Mouse (Mus musculus) adrenal gland (tissue): ENCODE measurements around the gene Serpina3i.
"Not testable (repeated sequence)": the region's sequence is repeated elsewhere in the genome, so short reads cannot be mapped to it uniquely, and the experiment has no call there.

ENCODE experiments used
- intact Hi-C: fragments of 180-260 bp; cut with DNase I; formaldehyde crosslinking; loops from one replicate; pipeline ENCODE4 v1.15.1; 2025
- long read RNA-seq, 2 experiments: library from polyadenylated mRNA; unstranded; transcript quantifications; one replicate each; pipeline ENCODE4 v2.0.0; 2020; ENCODE audit warnings: borderline replicate concordance in 1 of 2; ENCODE audit not compliant: insufficient replicate concordance in 1 of 2

The Serpina3i gene
- long read RNA-seq, experiment 1, result 0 reads
- long read RNA-seq, experiment 2, result 0 reads

DNA sequence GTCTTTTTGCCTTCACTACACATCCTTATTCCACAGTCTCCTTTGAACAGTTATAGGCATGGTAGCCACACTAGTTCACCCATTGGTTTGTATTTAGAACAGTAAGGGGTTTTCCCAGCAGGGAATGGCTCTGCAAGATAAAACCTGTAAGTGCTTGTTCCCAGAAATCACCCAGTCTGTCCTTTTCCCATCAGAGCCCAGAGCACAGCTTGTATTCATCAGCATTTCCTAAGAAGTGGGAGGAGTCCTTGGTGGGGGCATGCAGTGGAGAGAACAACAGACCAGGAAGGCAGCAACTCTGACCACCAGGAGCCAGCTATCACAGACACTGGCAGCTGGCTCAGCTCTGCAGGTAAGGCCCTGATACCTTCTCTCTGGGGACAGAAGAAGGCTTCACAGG, at the start of gene Serpina3i:
Gene Serpina3i (plus strand): TSS at position 260 of the 400 bp plus-strand sequence.
- intact Hi-C loops, result no loop called here

DNA sequence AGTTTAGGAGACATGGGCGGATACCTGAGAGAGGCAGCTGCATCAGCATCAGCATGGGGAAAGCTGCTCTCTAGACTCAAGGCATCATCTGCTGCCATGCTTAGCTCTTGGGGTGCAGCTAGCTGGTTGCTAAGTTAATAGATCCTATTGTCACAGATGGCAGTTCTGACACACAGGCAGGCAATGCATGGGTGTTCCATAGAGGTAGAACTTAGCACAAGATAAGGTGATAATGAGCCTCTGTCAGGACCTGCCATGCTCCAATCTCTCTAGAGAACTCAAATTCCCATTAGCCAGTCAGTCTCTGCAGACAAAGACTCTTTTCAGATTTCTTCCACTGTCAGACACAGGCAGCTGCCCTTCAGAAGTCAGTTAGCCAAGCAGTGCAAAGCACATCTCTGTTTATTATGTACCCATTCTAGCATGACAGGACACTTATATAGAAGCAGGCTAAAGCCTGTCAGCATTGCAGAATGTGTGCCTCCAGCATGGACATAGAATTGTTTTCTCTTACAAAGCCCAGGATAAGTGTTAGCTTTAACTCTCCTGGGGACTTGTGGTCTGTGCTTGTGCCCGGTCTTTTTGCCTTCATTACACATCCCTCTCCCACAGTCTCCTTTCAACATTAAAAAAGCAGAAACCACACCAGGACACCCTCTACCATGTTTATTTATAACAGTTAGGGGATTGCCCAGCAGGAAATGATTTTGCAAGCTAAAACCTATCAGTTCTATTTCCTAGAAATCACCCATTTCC, 49.1 kb upstream of the Serpina3i start:
- intact Hi-C loops, result no loop called here

- intact Hi-C loops, result no loop called here
These were observed 48.5 kb upstream of the Serpina3i start, which contains the start of gene Serpina3f for GRCm38 (mm10) chr12:104214445-104214753. Serpina3f (plus strand) TSS chr12:104214544.

DNA sequence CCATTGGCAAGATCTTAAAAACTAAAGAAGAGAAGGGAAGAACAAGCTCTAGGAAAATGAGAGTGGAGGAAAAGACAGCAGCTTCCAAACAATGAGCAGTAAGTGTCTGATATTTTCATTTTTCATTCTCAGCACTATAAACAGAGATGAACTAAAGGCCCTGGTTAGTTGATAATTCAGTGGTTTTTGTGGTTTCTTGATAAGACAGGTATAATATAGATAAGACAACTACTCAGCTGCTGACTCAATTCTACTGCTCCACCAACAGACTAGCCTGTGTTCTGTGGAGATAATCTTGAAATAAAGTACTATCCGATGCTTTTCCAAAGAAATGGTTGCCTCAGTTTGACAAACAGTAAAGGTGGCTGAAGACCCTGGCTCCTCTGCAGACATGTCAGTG, 47.7 kb upstream of the Serpina3i start:
- intact Hi-C loops, result no loop called here

- intact Hi-C loops, result no loop called here
These were observed 41.3 kb upstream of the Serpina3i start for GRCm38 (mm10) chr12:104221616-104222015.

- intact Hi-C loops, result no loop called here
These were observed 39.2 kb upstream of the Serpina3i start for GRCm38 (mm10) chr12:104223690-104224089.

- intact Hi-C loops, result no loop called here
These were observed 38.2 kb upstream of the Serpina3i start for GRCm38 (mm10) chr12:104224598-104225300.

DNA sequence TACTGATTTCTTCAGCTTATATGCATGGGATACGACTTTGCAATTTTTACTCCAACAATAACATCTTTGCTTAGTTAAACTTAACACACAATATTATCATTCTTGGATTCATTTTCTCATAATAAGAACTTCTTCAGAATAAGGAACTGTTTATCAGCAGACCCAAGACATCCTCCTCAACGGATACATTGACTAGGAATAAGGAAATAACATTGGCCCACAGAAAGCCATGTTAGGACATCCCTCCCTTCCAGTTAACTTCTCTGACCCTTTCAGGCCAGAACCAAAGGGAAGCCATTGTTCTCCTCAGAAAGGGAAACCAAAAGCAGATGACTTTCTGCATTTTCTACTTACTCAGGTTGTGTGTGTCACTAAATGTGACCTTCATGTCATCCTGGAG, 32.2 kb upstream of the Serpina3i start:
- intact Hi-C loops, result no loop called here

GRCm38 (mm10) chr12:104235915-104236314, 27.0 kb upstream of the Serpina3i start, which contains the start of gene Serpina3g:
Serpina3g (plus strand) TSS chr12:104236245.
- intact Hi-C loops, result no loop called here

- intact Hi-C loops, result not testable (repeated sequence)
These were observed 24.9 kb upstream of the Serpina3i start for GRCm38 (mm10) chr12:104238048-104238447.

DNA sequence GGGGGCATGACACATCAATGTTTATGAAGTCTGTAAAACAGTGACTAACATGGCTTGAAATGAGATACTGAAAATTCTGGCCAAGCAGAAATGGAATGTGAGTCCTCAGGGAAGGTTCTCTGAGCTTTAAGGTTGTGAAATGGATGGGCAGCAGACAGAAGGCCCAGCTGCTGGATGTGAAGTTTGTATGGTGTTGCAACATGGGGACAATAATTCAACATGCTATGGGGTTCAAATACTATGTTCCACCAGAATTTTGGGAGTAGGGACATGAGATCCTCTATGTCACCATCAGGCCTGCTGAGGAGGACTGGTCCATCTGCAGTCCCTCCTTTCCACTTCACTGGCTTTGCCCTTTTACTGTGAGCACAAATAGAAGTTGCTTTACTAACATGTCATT, 19.6 kb upstream of the Serpina3i start:
- intact Hi-C loops, result no loop called here

DNA sequence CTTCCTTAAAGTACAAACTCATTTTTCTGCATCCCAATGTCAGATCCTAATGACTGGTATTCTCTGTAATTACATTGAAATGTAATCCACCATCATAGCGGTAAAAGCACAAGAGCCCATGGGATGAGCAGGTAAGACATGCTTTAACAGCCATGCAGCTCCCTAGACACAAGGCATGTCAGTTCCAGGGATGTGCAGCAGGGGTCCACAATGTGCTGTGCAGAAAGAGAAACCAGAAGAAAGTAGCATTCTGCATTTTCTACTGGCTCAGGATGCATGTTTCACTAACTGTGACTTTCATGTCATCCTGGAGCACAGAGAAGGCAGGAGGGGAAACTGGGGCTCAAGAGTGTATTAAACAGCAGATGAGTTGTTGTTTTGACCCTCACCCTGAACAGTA, 17.8 kb upstream of the Serpina3i start:
- intact Hi-C loops, result no loop called here

GRCm38 (mm10) chr12:104245595-104245994, 17.3 kb upstream of the Serpina3i start:
- intact Hi-C loops, result no loop called here

DNA sequence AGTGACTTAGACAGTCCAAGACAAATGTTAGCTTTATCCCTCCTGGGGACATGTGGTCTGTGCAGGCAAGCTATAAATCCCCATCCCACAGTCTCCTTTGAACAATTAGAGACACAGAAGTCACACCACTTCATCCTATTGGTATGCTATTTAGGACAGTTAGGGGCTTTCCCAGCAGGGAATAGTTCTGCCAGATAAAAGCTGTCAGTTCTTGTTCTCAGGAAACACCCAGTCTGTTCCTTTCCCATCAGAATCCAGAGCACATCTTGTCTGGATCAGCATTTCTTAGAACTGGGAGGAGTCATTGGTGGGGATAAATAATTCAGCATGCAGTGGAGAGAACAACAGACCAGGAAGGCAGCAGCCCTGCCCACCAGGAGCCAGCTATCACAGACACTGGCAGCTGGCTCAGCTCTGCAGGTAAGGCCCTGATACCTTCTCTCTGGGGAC, 15.3 kb upstream of the Serpina3i start:
- intact Hi-C loops, result no loop called here

DNA sequence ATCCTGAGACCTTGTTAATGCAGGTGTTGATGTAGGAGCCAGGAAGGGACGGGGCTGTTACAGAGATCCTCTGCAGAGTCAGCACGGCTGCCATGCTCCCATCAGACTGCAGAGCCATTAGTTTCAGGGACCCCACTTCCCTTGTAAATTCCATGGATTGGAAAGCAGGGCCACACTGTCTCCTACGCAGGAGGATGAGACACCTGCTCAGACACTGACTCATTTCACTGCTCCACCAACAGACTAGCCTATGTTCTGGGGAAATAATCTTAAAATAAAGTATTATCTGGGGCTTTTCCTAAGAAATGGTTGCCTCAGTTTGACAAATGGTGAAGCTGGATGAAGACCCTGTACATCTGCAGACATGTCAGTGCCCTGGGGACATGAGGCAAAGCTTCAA, 14.7 kb upstream of the Serpina3i start:
- intact Hi-C loops, result no loop called here

- intact Hi-C loops, result no loop called here
These were observed 1.9 kb upstream of the Serpina3i start for GRCm38 (mm10) chr12:104261041-104261440.

DNA sequence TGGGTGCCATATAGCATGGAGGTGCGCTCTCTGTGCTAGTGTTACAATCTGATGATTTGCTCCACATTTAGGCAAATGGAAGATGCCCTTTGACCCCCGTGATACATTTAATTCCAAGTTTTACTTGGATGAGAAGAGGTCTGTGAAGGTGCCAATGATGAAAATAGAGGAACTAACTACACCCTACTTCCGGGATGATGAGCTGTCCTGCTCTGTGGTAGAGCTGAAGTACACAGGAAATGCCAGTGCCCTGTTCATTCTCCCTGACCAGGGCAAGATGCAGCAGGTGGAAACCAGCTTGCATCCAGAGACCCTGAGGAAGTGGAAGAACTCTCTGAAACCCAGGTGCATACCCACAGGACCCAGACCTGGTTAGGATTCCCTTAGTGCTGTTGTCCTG, 3.5 kb downstream of the Serpina3i start:
- intact Hi-C loops, result no loop called here

DNA sequence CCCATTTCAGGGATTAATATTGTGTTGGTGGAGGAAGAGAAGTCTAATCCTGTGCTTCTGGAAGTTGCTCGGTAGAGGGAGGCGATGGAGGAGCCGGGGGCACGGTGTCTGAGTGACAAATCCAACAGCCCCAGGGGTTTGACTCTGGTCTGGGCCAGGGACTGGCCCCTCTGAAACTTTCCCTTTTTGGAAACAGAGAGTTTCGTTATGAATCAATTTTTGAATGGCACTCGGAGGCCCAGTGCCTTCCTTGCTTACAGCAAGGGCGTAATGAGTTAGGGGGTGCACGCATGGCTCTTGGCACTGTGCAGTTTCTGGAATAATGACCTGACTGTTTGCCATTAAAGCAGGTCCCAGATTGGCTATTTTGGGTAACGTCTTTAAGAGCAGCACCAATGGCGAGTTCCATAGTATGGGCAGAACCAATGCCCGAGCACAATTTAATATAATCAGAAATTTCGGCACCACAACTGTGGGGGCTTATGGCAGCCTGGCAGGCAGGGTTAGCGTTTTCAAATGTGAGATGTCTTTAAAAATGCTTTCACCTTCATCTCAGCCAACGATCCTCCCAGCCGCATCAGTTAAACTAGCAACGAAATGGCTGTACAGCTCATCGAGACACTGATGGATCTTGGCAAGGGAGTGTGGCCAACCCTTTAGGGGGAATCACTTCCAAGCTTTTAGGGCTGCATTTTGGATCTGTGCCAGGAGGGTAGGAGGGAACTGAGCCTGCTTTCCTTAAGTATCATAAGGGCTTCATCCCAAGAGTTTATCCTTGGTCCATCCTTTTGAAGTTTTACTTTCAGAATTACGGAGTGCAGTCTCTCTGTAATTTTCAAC, 15.5 kb downstream of the Serpina3i start:
- intact Hi-C loops, result no loop called here

DNA sequence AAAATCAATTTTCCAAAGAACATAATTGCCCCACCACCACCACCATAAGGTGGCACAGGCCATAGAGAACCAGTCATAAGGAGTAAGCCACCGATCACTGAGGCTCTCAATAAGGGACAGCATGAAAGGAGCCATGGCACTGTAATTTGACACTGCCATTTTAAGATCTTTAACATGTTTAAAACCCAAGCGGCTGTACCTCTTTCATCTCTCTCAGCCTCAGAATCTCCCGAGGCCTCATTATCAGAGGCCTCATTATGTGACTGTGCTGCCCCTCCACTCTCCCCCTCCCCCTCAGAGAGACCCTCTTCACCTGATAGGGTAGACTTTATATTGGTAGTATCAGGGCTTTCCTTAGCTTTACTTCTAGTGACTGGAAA, 16.1 kb downstream of the Serpina3i start:
- intact Hi-C loops, result no loop called here

DNA sequence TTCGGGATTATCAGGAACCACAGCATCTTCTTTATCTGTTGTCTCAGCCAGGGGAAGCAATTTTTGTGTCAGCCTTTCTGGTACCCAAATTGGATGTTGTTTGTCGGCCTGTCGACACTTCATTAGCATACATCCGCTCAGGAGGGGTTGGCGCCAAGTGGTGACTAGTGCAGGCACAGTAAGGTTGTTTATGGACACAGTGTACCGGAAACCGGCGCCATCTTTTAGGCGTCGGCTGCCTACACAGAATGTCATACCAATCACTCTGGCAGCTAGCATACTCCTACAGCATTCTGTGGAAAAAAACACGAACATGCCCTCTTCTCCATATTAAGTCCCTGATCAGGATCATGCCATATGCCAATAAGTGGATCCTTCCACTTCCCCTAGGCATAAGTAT, 20.5 kb downstream of the Serpina3i start:
- intact Hi-C loops, result no loop called here

- intact Hi-C loops, result no loop called here
These were observed 25.4 kb downstream of the Serpina3i start for GRCm38 (mm10) chr12:104288336-104288735.

DNA sequence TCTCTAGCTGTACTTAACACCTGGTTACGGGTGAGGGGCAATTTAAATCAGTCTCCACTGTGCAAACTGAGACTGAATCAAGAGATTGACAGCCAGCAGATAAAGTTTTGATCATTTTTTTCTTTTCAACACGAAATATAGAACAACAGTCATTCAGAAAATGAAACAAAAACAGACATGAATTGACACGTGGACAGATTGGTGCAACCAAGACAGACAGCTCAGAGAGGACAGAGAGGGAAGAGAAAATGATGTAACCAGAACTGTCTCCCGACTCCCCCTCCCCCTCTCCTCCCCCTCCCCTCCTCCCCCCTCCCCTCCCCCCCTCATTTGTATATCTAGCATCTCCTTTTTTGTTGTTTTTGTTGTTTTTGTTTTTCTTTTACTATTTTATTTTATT, 26.9 kb downstream of the Serpina3i start:
- intact Hi-C loops, result no loop called here
